Mouse (Mus musculus): Measurements from ENCODE around the gene Hexa. TPM values are rescaled to one million over a fixed set of nuclear protein-coding genes. Genes with fewer than 3 reads are reported as not detected.

Gene Hexa
- polyA plus RNA-seq, 1 experiment from 2014 or later = 31.0 TPM

GRCm38 (mm10) chr9:59519396-59519795 is 19.9 kb upstream of the Hexa start:
- no peak for TF ChIP-seq CTCF (IDR thresholded peaks at IDR 0.05; ENCODE audit: low read depth)
- TF ChIP-seq EP300 (IDR thresholded peaks at IDR 0.05; ENCODE audit: low read depth) = no peak
- no peaks in the 10 kb centered on the region for H3K4me1 ChIP-seq (ENCODE audit: insufficient read depth)
- DNase-seq = no peak
- no peaks in the 10 kb centered on the region for H3K9me3 ChIP-seq (ENCODE audit: low read length)
- H3K27ac ChIP-seq (ENCODE audit: low read depth) = no peak overlapping the region
- no peak for ATAC-seq
- 83% methylated on average over 2 of the region's 2 CpGs for WGBS (ENCODE audit: insufficient replicate concordance)
- H3K9ac ChIP-seq (replicated peaks) = no peak overlapping the region
- no peak overlapping the region for H3K4me3 ChIP-seq (ENCODE audit: low read depth, low read length)
- H3K36me3 ChIP-seq (replicated peaks; ENCODE audit: insufficient read depth, low read length) = no peaks in the 10 kb centered on the region
- H3K4me2 ChIP-seq (ENCODE audit: low read depth, low read length) = no peak overlapping the region
- H3K27me3 ChIP-seq (ENCODE audit: insufficient read depth, low read length) = no peaks in the 10 kb centered on the region

GRCm38 (mm10) chr9:59522906-59523305 is 16.4 kb upstream of the Hexa start:
- TF ChIP-seq CTCF (IDR thresholded peaks at IDR 0.05; ENCODE audit: low read depth) = no peak
- no peak for TF ChIP-seq EP300 (IDR thresholded peaks at IDR 0.05; ENCODE audit: low read depth)
- DNase-seq = no peak
- Histone ChIP-seq H3K4me2 (ENCODE audit: low read depth, low read length) (no peak overlapping the region), H3K9ac (replicated peaks) (no peak overlapping the region), H3K4me1 (ENCODE audit: insufficient read depth) (no peaks in the 10 kb centered on the region), H3K36me3 (replicated peaks; ENCODE audit: insufficient read depth, low read length) (no peaks in the 10 kb centered on the region), H3K27ac (ENCODE audit: low read depth) (no peak overlapping the region), H3K27me3 (ENCODE audit: insufficient read depth, low read length) (no peaks in the 10 kb centered on the region), H3K4me3 (ENCODE audit: low read depth, low read length) (no peak overlapping the region), H3K9me3 (ENCODE audit: low read length) (no peaks in the 10 kb centered on the region)
- no peak for ATAC-seq
- 37% methylated on average over 4 of the region's 4 CpGs for WGBS (ENCODE audit: insufficient replicate concordance)

GRCm38 (mm10) chr9:59526727-59527126 is 12.6 kb upstream of the Hexa start:
- TF ChIP-seq CTCF (IDR thresholded peaks at IDR 0.05; ENCODE audit: low read depth) (no peak), EP300 (IDR thresholded peaks at IDR 0.05; ENCODE audit: low read depth) (no peak)
- Histone ChIP-seq H3K4me3 (ENCODE audit: low read depth, low read length) (no peak overlapping the region), H3K4me2 (ENCODE audit: low read depth, low read length) (no peak overlapping the region), H3K27me3 (ENCODE audit: insufficient read depth, low read length) (no peaks in the 10 kb centered on the region), H3K27ac (ENCODE audit: low read depth) (no peak overlapping the region), H3K9me3 (ENCODE audit: low read length) (no peaks in the 10 kb centered on the region), H3K4me1 (ENCODE audit: insufficient read depth) (no peaks in the 10 kb centered on the region), H3K36me3 (replicated peaks; ENCODE audit: insufficient read depth, low read length) (no peaks in the 10 kb centered on the region), H3K9ac (replicated peaks) (no peak overlapping the region)
- WGBS (ENCODE audit: insufficient replicate concordance) = 41% methylated on average over 6 of the region's 6 CpGs
- ATAC-seq = no peak
- DNase-seq = no peak

- peak; percentile 77 for ATAC-seq
- H3K4me3 ChIP-seq (ENCODE audit: low read depth, low read length) = no peak overlapping the region
- H3K36me3 ChIP-seq (replicated peaks; ENCODE audit: insufficient read depth, low read length) = no peaks in the 10 kb centered on the region
- H3K4me2 ChIP-seq (ENCODE audit: low read depth, low read length) = no peak overlapping the region
- no peaks in the 10 kb centered on the region for H3K27me3 ChIP-seq (ENCODE audit: insufficient read depth, low read length)
- no peaks in the 10 kb centered on the region for H3K9me3 ChIP-seq (ENCODE audit: low read length)
- H3K4me1 ChIP-seq (ENCODE audit: insufficient read depth) = no peaks in the 10 kb centered on the region
- H3K9ac ChIP-seq (replicated peaks) = no peak overlapping the region
- no peak overlapping the region for H3K27ac ChIP-seq (ENCODE audit: low read depth)
- WGBS (ENCODE audit: insufficient replicate concordance) = 74% methylated on average over 3 of the region's 3 CpGs
- TF ChIP-seq CTCF (IDR thresholded peaks at IDR 0.05; ENCODE audit: low read depth) (no peak; the same call in 1 of the 2 replicates), EP300 (IDR thresholded peaks at IDR 0.05; ENCODE audit: low read depth) (no peak)
- DNase-seq = peak; percentile 41
Observed at GRCm38 (mm10) chr9:59527580-59527979, 11.8 kb upstream of the Hexa start.

GRCm38 (mm10) chr9:59528274-59528673 is 11.1 kb upstream of the Hexa start:
- Histone ChIP-seq H3K4me1 (ENCODE audit: insufficient read depth) (no peaks in the 10 kb centered on the region), H3K27ac (ENCODE audit: low read depth) (no peak overlapping the region), H3K9ac (replicated peaks) (no peak overlapping the region), H3K4me3 (ENCODE audit: low read depth, low read length) (no peak overlapping the region), H3K4me2 (ENCODE audit: low read depth, low read length) (no peak overlapping the region), H3K9me3 (ENCODE audit: low read length) (no peaks in the 10 kb centered on the region), H3K27me3 (ENCODE audit: insufficient read depth, low read length) (no peaks in the 10 kb centered on the region), H3K36me3 (replicated peaks; ENCODE audit: insufficient read depth, low read length) (no peaks in the 10 kb centered on the region)
- no peak for ATAC-seq
- WGBS (ENCODE audit: insufficient replicate concordance) = 62% methylated on average over 2 of the region's 2 CpGs
- TF ChIP-seq EP300 (IDR thresholded peaks at IDR 0.05; ENCODE audit: low read depth) (no peak), CTCF (IDR thresholded peaks at IDR 0.05; ENCODE audit: low read depth) (no peak)
- DNase-seq = no peak

- H3K4me3 ChIP-seq (ENCODE audit: low read depth, low read length) = no peak overlapping the region
- ATAC-seq (no peak), DNase-seq (no peak)
- H3K9ac ChIP-seq (replicated peaks) = no peak overlapping the region
- no peaks in the 10 kb centered on the region for H3K9me3 ChIP-seq (ENCODE audit: low read length)
- H3K27ac ChIP-seq (ENCODE audit: low read depth) = no peak overlapping the region
- no peak for TF ChIP-seq EP300 (IDR thresholded peaks at IDR 0.05; ENCODE audit: low read depth)
- no peak for TF ChIP-seq CTCF (IDR thresholded peaks at IDR 0.05; ENCODE audit: low read depth)
- H3K4me2 ChIP-seq (ENCODE audit: low read depth, low read length) = no peak overlapping the region
- no peaks in the 10 kb centered on the region for H3K36me3 ChIP-seq (replicated peaks; ENCODE audit: insufficient read depth, low read length)
- no peaks in the 10 kb centered on the region for H3K27me3 ChIP-seq (ENCODE audit: insufficient read depth, low read length)
- H3K4me1 ChIP-seq (ENCODE audit: insufficient read depth) = no peaks in the 10 kb centered on the region
- 70% methylated on average over 5 of the region's 5 CpGs for WGBS (ENCODE audit: insufficient replicate concordance)
Observed at GRCm38 (mm10) chr9:59531645-59532044, 7.7 kb upstream of the Hexa start.

- Histone ChIP-seq H3K4me2 (ENCODE audit: low read depth, low read length) (no peak overlapping the region), H3K27ac (ENCODE audit: low read depth) (no peak overlapping the region), H3K36me3 (replicated peaks; ENCODE audit: insufficient read depth, low read length) (no peaks in the 10 kb centered on the region), H3K9me3 (ENCODE audit: low read length) (no peaks in the 10 kb centered on the region), H3K27me3 (ENCODE audit: insufficient read depth, low read length) (0 out of 2 replicates have a peak, but pooled peaks cover 4% of the 10 kb centered on the region), H3K9ac (replicated peaks) (no peak overlapping the region), H3K4me3 (ENCODE audit: low read depth, low read length) (no peak overlapping the region), H3K4me1 (ENCODE audit: insufficient read depth) (0 out of 2 replicates have a peak, but pooled peaks cover 2% of the 10 kb centered on the region)
- DNase-seq = no peak
- TF ChIP-seq CTCF (IDR thresholded peaks at IDR 0.05; ENCODE audit: low read depth) (no peak), EP300 (IDR thresholded peaks at IDR 0.05; ENCODE audit: low read depth) (no peak)
- no peak for ATAC-seq
- WGBS (ENCODE audit: insufficient replicate concordance) = 70% methylated on average over 2 of the region's 2 CpGs
Observed at GRCm38 (mm10) chr9:59533422-59533821, 5.9 kb upstream of the Hexa start.

Measured in liver, postnatal 0 days (tissue).